7 mouse cellular contexts compared by ENCODE assay signal in genomic region chr3:90292345-90293275, GRCm38 (mm10). TPM values are rescaled to one million over a fixed set of nuclear protein-coding genes. Genes with fewer than 3 reads are reported as not detected.
DNase-seq lines count a peak whose midpoint lies in the region; ATAC-seq and TF ChIP-seq lines count a peak whose summit lies in the region.

TSS of gene Gatad2b (plus strand) at chr3:90293178.

- H3K4me1 ChIP-seq in embryonic facial prominence, embryonic 10.5 days, result peaks cover 20% of the 10 kb centered on the region
- 0 out of 2 replicates have a peak, but pooled peaks cover 3% of the 10 kb centered on the region for H3K4me1 ChIP-seq in intestine, postnatal 0 days (replicated peaks; ENCODE audit: control insufficient read depth, insufficient read depth, low read length)
- H3K4me1 ChIP-seq in midbrain, embryonic 12.5 days, result peaks cover 12% of the 10 kb centered on the region
- peaks cover 3% of the 10 kb centered on the region for H3K4me1 ChIP-seq in small intestine, adult 2 months (ENCODE audit: control insufficient read depth, insufficient read depth, insufficient read length, low read length)

- H3K36me3 ChIP-seq in embryonic facial prominence, embryonic 10.5 days (replicated peaks), result peaks cover 26% of the 10 kb centered on the region
- no peaks in the 10 kb centered on the region for H3K36me3 ChIP-seq in intestine, postnatal 0 days (ENCODE audit: control insufficient read depth, insufficient read depth)
- no peaks in the 10 kb centered on the region for H3K36me3 ChIP-seq in midbrain, embryonic 12.5 days
- H3K36me3 ChIP-seq in small intestine, adult 2 months (ENCODE audit: control insufficient read depth, insufficient read depth, low read length), result no peaks in the 10 kb centered on the region; the same call in 1 of the 2 replicates

- TF ChIP-seq CTCF in intestine, postnatal 0 days (IDR thresholded peaks at IDR 0.05; ENCODE audit: low read depth), result no peak
- TF ChIP-seq CTCF in small intestine, adult 2 months (IDR thresholded peaks at IDR 0.05; ENCODE audit: extremely low read depth, insufficient read length, insufficient replicate concordance, low read depth, low read length), result no peak

- no peaks in the 10 kb centered on the region for H3K9me3 ChIP-seq in embryonic facial prominence, embryonic 10.5 days
- no peaks in the 10 kb centered on the region for H3K9me3 ChIP-seq in intestine, postnatal 0 days (ENCODE audit: control insufficient read depth)
- H3K9me3 ChIP-seq in midbrain, embryonic 12.5 days, result no peaks in the 10 kb centered on the region

- H3K27ac ChIP-seq in embryonic facial prominence, embryonic 10.5 days (replicated peaks), result peak within 1 kb of the TSS; percentile 99
- H3K27ac ChIP-seq in intestine, postnatal 0 days (ENCODE audit: low read depth, low read length), result peak within 1 kb of the TSS; percentile 95
- peak within 1 kb of the TSS; percentile 98 for H3K27ac ChIP-seq in midbrain, embryonic 12.5 days (replicated peaks)
- peak within 1 kb of the TSS; percentile 91 for H3K27ac ChIP-seq in small intestine, adult 2 months (ENCODE audit: insufficient read depth, low read depth, low read length)

- ATAC-seq in intestine, postnatal 0 days, result peak; percentile 98
- ATAC-seq in midbrain, embryonic 12.5 days (ENCODE audit: low FRiP score, low read depth), result peak; percentile 99

- H3K27me3 ChIP-seq in embryonic facial prominence, embryonic 10.5 days (replicated peaks; ENCODE audit: low read depth, poor library complexity, severe bottlenecking), result no peaks in the 10 kb centered on the region
- H3K27me3 ChIP-seq in intestine, postnatal 0 days (replicated peaks; ENCODE audit: control insufficient read depth, insufficient read depth, low read length), result no peaks in the 10 kb centered on the region
- H3K27me3 ChIP-seq in midbrain, embryonic 12.5 days, result no peaks in the 10 kb centered on the region
- H3K27me3 ChIP-seq in small intestine, adult 2 months (ENCODE audit: control insufficient read depth, insufficient read depth, low read length), result no peaks in the 10 kb centered on the region

- under 1% methylated on average over 47 of the region's 47 CpGs for WGBS in embryonic facial prominence, embryonic 10.5 days
- WGBS in intestine, postnatal 0 days, result under 1% methylated on average over 47 of the region's 47 CpGs
- WGBS in midbrain, embryonic 12.5 days, result under 1% methylated on average over 41 of the region's 47 CpGs
- under 1% methylated on average over 46 of the region's 47 CpGs for WGBS in small intestine, adult 2 months

- peak within 1 kb of the TSS; percentile 79 for H3K4me2 ChIP-seq in intestine, postnatal 0 days (replicated peaks; ENCODE audit: low read depth)
- peak within 1 kb of the TSS; percentile 92 for H3K4me2 ChIP-seq in midbrain, embryonic 12.5 days (replicated peaks)

- peak; percentile 98 for DNase-seq in adrenal gland, postnatal 10 days
- DNase-seq in embryonic facial prominence, embryonic 10.5 days (ENCODE audit: low spot score), result peak; percentile 98
- DNase-seq in gonadal fat pad, adult 2 months (ENCODE audit: low read depth), result peak; percentile 97
- DNase-seq in left cerebral cortex, postnatal 4 days, result peak; percentile 99

- H3K4me3 ChIP-seq in embryonic facial prominence, embryonic 10.5 days, result peak within 1 kb of the TSS; percentile 87
- H3K4me3 ChIP-seq in intestine, postnatal 0 days (ENCODE audit: low read depth, low read length), result peak within 1 kb of the TSS; percentile 93
- peak within 1 kb of the TSS; percentile 91 for H3K4me3 ChIP-seq in midbrain, embryonic 12.5 days
- peak within 1 kb of the TSS; percentile 76 for H3K4me3 ChIP-seq in small intestine, adult 2 months (ENCODE audit: low read depth, low read length)

- intact Hi-C loops in left cerebral cortex, postnatal 4 days (cut with DNase I), result loop anchor here (5.0 kb wide), 1 partner anchor 80 kb away; no protein-coding TSS in a partner anchor

- H3K9ac ChIP-seq in intestine, postnatal 0 days (ENCODE audit: low read depth, low read length), result peak within 1 kb of the TSS; percentile 97
- H3K9ac ChIP-seq in midbrain, embryonic 12.5 days (replicated peaks), result peak within 1 kb of the TSS; percentile 93

- TF ChIP-seq POLR2A in small intestine, adult 2 months (IDR thresholded peaks at IDR 0.05; ENCODE audit: low read depth, low read length), result peak; percentile 49; the same call in 1 of the 2 replicates

RNA-seq across cellular contexts. Expression of gene Gatad2b, which starts in this region (rescaled TPM):
- 10 to 100 TPM; 55.5 to 65.9 TPM for total RNA-seq in adrenal gland, postnatal 10 days (2021)
- polyA plus RNA-seq in embryonic facial prominence, embryonic 10.5 days (2016; fragmentation: Nextera tagmentation; extraction: Ambion mirVana), result 13.6 and 15.7 TPM in 2 replicates
- polyA plus RNA-seq in gonadal fat pad, adult 2 months (2012; rRNA removed), result 19.3 and 25.0 TPM in 2 replicates
- 4.7 and 6.6 TPM in 2 replicates for polyA plus RNA-seq in intestine, postnatal 0 days (2015; fragmentation: Nextera tagmentation; extraction: Ambion mirVana)
- total RNA-seq in left cerebral cortex, postnatal 4 days (2021), result 100 to 1,000 TPM; 101 to 117 TPM
- polyA plus RNA-seq in midbrain, embryonic 12.5 days (2016; fragmentation: Nextera tagmentation; extraction: Ambion mirVana), result 15.5 and 15.9 TPM in 2 replicates
- 9.0 and 15.1 TPM in 2 replicates for polyA plus RNA-seq in small intestine, adult 2 months (2012; rRNA removed)

Comparison
In these comparisons a context has a peak if more than half of its experiments do, and no peak if none do; other contexts are left out.
1. Peak in every context shown above with its lines: DNase-seq, ATAC-seq, H3K4me3 ChIP-seq and H3K27ac ChIP-seq.